Mouse (Mus musculus) forebrain, embryonic 10.5 days (tissue): ENCODE data around the gene Ly6g5b. TPM values are rescaled to one million over a fixed set of nuclear protein-coding genes. Genes with fewer than 3 reads are reported as not detected.

Source experiments
- DNase-seq: peaks from one replicate; pipeline ENCODE4 v3.0.0-alpha.2; 2017; ENCODE audit warnings: low spot score; ENCODE audit errors: extremely low spot score
- H3K27ac ChIP-seq: fragments of 300-500 bp; sonication (generic); 2 replicates; pipeline ENCODE4 v1.5.1; 2016; ENCODE audit warnings: mild to moderate bottlenecking
- H3K27me3 ChIP-seq: fragments of 300-500 bp; sonication (generic); 2 replicates; pipeline ENCODE4 v1.6.1; 2016; ENCODE audit warnings: mild to moderate bottlenecking; ENCODE audit not compliant: poor library complexity, severe bottlenecking
- H3K36me3 ChIP-seq: fragments of 300-500 bp; sonication (generic); replicated peaks from 2 replicates; pipeline ENCODE4 v1.6.1; 2016; ENCODE audit warnings: mild to moderate bottlenecking, moderate library complexity
- H3K4me1 ChIP-seq: fragments of 300-500 bp; sonication (generic); 2 replicates; pipeline ENCODE4 v1.6.1; 2016
- H3K4me3 ChIP-seq: fragments of 300-500 bp; sonication (generic); 2 replicates; pipeline ENCODE4 v1.5.1; 2016; ENCODE audit warnings: mild to moderate bottlenecking, moderate library complexity
- H3K9me3 ChIP-seq: fragments of 300-500 bp; sonication (generic); 2 replicates; pipeline ENCODE4 v1.6.1; 2016; ENCODE audit warnings: mild to moderate bottlenecking, moderate library complexity
- WGBS: fragments of 180-500 bp; shearing (Covaris S2); methylation state at CpG from one replicate; pipeline ENCODE4 v1.1.7; 2016; 5-methylcytosine and 5-hydroxymethylcytosine counted together
- polyA plus RNA-seq: library from polyadenylated mRNA; unstranded; fragments of >200 nt; fragmentation: Nextera tagmentation; extraction: Ambion mirVana; gene quantifications from 2 replicates; pipeline ENCODE4 v1.2.1, GENCODE M21; 2016

Gene Ly6g5b
- polyA plus RNA-seq, 1 experiment from 2014 or later, result 1.4 TPM

DNA sequence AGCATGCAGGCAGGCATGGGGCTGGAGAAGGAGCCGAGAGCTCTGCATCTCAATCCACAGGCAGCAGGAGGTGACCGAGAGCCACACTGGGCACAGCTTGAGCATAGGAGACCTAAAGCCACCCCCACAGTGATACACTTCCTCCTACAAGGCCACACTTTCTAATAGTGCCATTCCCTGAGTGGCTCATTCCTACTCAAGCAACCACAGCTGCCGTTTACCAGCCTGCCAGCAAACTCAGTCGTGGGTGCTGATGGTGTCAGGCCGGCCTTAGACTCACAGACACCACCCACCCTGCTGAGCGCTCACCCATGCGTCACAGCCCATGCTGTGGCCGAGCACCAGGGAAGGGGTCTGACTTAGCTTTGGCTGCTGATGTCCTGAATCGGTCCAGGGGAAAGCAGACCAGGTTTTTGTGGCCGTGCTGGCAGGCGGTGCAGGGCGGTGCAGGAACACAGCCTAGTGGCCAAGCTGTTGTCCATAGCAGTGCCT lies 18.0 kb downstream of the Ly6g5b start:
- H3K4me1 ChIP-seq, result no peaks in the 10 kb centered on the region
- no peak overlapping the region for H3K27ac ChIP-seq
- 81% methylated on average over 12 of the region's 12 CpGs for WGBS
- no peaks in the 10 kb centered on the region for H3K9me3 ChIP-seq
- no peaks in the 10 kb centered on the region for H3K27me3 ChIP-seq
- H3K36me3 ChIP-seq, result peaks cover 98% of the 10 kb centered on the region
- no peak overlapping the region for H3K4me3 ChIP-seq
- DNase-seq, result no peak

DNA sequence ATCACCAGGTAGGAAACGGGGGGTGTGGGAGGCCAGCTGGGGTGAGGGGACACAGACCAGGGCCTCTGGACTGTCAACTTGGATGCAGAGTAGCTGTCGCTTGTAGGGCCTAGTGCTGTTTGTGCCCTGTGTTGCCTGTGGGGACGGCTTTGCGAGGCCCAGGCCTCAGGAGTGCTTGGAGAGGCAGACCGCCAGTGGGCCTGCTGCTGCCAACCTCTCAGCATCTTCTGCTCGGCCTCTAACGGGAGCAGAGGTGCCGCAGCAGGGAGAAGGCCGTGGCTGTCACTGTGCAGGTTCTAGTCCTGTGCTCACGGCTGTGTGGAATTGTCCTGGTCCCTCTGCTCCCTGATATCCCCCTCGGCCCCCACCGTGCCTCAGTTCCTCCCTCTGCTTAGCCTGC lies 18.6 kb downstream of the Ly6g5b start:
- WGBS, result 85% methylated on average over 12 of the region's 12 CpGs
- Histone ChIP-seq H3K9me3 (no peaks in the 10 kb centered on the region), H3K27ac (no peak overlapping the region), H3K4me1 (no peaks in the 10 kb centered on the region), H3K27me3 (no peaks in the 10 kb centered on the region), H3K36me3 (peaks cover 98% of the 10 kb centered on the region), H3K4me3 (no peak overlapping the region)
- no peak for DNase-seq

DNA sequence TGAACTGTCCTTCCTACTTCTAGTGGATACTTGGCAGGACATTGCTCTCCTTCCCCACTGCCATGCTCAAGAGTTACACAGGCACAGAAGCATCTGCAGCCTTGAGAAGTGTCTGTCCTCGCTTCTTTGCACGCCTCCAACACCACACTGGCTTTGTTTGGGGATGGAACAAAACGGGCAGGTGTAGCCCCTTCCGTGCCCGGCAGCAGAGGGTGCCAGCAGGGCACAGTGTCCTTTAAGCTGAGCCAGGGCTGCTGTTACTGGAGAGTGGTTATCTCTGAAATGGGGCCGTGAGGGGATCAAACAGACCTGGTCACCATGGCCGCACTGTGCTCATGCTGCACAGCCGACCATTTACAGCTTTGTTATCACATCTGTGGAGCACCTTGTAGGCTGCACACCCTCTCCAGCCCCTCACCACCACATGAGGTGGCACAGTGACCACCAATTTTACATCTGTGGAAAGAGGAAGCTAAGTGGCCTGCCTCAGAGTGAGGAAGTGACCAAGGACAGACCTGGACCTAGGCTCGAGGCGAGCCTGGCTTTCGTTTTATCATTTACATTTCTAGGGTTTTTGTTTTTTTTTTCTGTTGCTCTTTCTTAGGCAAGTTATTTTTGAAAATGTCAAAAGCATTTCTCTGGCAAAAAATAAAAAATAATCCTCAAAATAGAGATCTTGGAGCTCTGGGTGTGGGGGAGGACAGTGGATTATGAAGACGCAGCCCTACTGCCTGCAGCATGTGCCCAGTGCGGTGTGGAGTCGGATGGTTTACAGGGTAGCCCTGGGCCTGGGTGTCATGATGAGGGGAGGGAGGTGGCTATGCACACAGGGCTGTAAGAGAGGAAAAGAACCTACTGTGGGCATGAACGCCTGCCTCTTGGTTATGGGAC lies 20.5 kb downstream of the Ly6g5b start:
- Histone ChIP-seq H3K4me3 (no peak overlapping the region), H3K36me3 (peaks cover 90% of the 10 kb centered on the region), H3K4me1 (peaks cover 14% of the 10 kb centered on the region), H3K27ac (no peak overlapping the region), H3K27me3 (no peaks in the 10 kb centered on the region), H3K9me3 (no peaks in the 10 kb centered on the region)
- DNase-seq, result no peak
- 95% methylated on average over 15 of the region's 15 CpGs for WGBS

DNA sequence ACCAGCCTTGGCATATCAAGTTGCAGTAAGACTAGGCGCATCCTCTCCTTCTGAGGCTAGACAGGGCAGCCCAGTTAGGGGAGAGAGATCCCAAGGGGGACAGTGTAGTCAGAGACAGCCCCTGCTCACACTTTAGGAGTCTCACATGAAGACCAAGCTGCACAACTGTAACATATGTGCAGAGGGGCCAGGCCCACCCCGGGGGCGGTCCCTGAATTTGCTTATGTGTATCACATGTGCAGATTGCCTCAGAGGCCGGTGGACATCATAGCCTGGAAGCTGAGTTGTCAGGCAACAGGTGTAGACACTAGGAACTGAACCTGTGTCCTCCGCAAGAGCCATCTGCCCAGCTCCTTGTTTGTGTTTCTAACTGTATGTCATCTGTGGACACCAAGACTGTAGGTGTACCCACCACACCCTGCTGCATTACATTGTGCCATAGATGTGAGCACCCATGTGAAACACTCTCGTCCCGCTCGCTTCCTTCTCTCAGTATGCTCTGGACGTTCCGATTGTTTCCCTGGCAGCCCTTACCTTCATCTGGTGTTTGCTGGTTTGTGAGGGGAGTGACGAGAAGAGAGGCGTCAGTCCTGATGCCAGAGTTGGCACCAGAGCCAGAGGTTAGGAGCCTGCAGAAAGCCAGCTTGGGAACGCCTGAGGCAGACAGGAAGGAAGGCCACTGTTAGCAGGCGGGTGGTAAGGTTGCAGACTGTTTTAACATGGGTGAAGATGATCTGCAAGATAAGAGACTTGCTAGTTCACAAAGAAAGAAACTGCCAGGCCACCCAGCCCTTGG lies 22.6 kb downstream of the Ly6g5b start:
- H3K27ac ChIP-seq, result no peak overlapping the region
- peaks cover 20% of the 10 kb centered on the region for H3K4me1 ChIP-seq
- DNase-seq, result no peak
- 89% methylated on average over 14 of the region's 14 CpGs for WGBS
- H3K9me3 ChIP-seq, result no peaks in the 10 kb centered on the region
- H3K36me3 ChIP-seq, result peaks cover 70% of the 10 kb centered on the region
- H3K27me3 ChIP-seq, result no peaks in the 10 kb centered on the region
- H3K4me3 ChIP-seq, result no peak overlapping the region

DNA sequence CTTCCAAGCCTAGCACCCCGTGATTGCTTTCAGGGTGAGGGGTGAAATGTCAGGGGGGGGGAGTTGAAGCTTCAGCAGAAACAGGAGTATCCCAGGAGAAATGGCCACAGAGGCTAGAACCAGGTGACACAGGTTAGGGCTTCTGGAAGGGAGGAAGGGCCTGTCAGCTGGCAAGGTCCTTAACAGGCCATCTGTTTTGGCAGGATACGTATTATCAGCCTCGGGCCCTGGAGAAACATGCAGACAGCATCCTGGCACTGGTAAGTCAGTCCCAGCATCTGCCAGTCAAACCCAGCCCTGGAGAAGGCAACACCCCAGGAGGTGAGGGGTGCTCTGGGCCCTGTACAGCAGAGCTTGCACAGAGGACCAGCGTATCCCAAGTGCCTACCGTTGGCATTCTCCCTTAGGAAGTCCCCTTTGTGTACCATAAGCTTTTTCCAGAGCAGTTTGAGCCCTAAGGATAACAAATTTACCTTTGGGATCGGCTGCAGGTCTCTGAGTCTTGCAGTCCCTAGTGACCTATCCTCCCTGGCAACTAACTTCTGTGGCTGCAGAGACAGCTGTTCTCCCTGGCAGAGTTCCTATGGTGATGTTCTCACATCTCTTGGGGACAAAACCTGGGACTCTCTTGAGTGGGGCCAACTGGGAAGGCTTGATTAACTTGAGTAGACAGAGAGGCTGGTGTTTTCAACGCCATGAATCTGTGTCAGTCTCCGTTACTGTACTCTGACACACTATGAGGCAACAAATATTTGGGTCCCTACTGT lies 24.9 kb downstream of the Ly6g5b start:
- 83% methylated on average over 8 of the region's 8 CpGs for WGBS
- Histone ChIP-seq H3K4me1 (peaks cover 20% of the 10 kb centered on the region), H3K4me3 (peak overlapping the region; percentile 78), H3K27me3 (no peaks in the 10 kb centered on the region), H3K36me3 (peaks cover 48% of the 10 kb centered on the region), H3K9me3 (no peaks in the 10 kb centered on the region), H3K27ac (peak overlapping the region; percentile 99; the same call in 1 of the 2 replicates)
- DNase-seq, result no peak

DNA sequence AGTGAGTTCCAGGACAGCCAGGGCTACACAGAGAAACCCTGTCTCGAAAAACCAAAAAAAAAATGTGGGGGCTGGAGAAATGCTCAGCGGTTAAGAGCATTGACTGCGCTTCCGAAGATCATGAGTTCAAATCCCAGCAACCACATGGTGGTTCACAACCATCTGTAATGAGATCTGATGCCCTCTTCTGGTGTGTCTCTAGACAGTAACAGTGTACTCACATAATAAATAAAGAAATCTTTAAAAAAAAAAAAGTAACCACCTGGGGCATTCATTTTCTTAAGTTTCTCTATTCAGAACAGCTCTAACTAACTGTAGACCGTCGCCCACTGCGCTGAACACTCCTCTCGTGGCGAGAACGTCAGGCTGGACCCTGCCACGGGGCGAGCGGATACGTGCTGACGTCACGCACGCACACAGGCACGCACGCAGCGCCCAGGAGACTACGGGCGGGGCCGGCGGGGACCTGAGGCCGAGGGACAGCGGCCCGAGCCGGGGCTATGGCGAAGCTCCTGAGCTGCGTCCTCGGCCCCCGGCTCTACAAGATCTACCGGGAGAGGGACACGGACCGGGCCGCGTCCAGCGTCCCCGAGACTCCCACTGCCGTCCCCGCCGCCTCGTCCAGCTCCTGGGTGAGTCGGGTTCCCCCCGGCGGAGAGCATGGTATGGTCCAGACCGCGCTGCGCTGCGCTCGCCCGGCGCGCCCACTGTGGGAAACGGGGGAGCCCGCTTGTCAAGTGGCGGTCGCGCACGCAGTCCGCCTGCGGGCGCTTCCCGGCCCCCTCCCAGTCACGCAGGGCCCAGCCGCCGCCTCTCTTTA lies 26.2 kb downstream of the Ly6g5b start, which contains the start of gene Abhd16a:
Gene Abhd16a (plus strand): TSS at position 439 of the 820 bp plus-strand sequence.
- 3% methylated on average over 67 of the region's 67 CpGs for WGBS
- Histone ChIP-seq H3K9me3 (no peaks in the 10 kb centered on the region), H3K36me3 (peaks cover 35% of the 10 kb centered on the region), H3K27me3 (no peaks in the 10 kb centered on the region), H3K4me1 (peaks cover 20% of the 10 kb centered on the region), H3K4me3 (peak within 1 kb of the TSS; percentile 78), H3K27ac (peak within 1 kb of the TSS; percentile 99)
- DNase-seq, result peak; percentile 93

DNA sequence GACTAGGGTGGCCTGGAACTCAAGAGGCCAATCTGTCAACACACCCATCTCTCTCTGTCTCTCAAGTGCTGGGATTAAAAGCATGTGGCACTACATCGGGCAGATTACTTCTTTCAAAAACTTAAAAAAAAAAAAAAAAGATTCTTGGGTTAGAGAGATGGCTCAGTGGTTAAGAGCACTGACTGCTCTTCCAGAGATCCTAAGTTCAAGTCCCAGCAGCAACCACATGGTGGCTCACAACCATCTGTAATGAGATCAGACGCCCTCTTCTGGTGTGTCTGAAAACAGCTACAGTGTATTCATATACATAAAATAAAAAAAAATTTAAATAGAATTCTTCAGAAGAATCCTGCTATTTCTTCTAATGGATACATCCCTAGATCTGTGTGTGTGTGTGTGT lies 27.1 kb downstream of the Ly6g5b start:
- Histone ChIP-seq H3K9me3 (no peaks in the 10 kb centered on the region), H3K4me1 (peaks cover 20% of the 10 kb centered on the region), H3K27me3 (no peaks in the 10 kb centered on the region), H3K4me3 (no peak overlapping the region), H3K36me3 (peaks cover 26% of the 10 kb centered on the region), H3K27ac (no peak overlapping the region)
- 55% methylated on average over 2 of the region's 2 CpGs for WGBS
- no peak for DNase-seq

DNA sequence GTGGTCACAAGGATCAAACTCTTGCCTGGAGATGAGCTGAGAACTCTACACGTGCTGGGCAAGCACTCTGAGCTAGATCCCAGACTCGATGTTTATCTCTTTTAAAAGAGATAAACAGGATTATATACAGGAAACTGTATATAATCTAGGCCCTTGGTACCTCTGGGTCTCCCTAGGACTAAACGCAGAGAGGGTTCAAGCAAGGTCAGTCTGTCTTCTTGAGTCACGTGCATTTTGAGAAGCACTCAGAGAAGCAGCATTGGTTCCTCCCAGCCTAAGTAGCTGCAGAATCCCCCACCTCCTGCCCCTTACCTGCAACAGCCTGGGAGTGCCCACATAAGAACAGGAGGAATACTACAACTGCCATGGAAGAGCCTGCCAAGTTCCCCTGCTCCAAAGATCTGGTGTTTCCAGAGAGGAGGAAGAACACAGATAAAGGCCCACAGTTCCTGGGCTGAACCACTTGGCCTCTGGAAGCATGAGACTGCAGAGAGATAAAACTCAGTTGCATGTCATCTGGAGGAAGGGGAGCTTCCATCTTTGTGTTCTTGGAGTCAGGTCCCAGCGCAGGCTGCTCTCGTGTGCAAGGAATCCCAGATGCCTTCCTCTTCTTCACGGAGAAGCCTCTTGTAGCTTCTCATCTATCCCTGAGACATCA lies 29.9 kb downstream of the Ly6g5b start, which contains the start of gene Ly6g6f:
Gene Ly6g6f (minus strand): TSS at position 403 of the 658 bp plus-strand sequence.
- Histone ChIP-seq H3K4me3 (no peak within 1 kb of the TSS), H3K27ac (no peak within 1 kb of the TSS), H3K4me1 (peaks cover 18% of the 10 kb centered on the region), H3K27me3 (peaks cover 7% of the 10 kb centered on the region; the same call in 1 of the 2 replicates), H3K9me3 (no peaks in the 10 kb centered on the region), H3K36me3 (no peaks in the 10 kb centered on the region)
- WGBS, result 84% methylated on average over 7 of the region's 7 CpGs
- DNase-seq, result no peak

DNA sequence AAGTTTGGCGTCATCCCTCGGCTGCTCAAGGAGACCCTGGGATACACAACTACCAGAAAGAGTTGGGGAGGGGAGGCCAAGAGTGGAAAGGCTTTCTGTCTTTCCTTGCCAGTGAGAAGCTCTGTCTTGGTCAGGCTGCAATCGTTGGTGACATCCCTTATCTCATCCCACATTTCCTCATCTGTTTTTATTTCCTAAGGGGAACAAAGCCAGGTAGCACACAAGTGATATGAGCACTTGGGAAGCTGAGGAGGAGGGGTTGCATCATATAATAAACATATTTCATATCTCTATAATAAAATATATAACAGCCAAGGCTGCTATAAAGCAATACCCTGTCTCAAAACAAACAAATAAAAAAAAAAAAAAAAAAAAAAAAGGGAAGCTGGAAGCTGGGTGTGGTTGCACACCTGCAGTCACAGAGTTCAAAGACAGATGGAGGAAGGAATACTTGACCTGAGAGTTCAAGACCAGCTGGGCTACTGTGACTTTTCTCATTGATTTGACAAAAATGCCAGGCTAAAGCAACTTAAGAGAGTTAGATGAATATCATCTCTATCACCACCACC lies 31.2 kb downstream of the Ly6g5b start:
- H3K27ac ChIP-seq, result no peak overlapping the region
- peaks cover 5% of the 10 kb centered on the region for H3K4me1 ChIP-seq
- H3K9me3 ChIP-seq, result no peaks in the 10 kb centered on the region
- H3K4me3 ChIP-seq, result no peak overlapping the region
- peaks cover 15% of the 10 kb centered on the region for H3K27me3 ChIP-seq
- WGBS, result 90% methylated on average over 3 of the region's 3 CpGs
- no peaks in the 10 kb centered on the region for H3K36me3 ChIP-seq
- DNase-seq, result no peak

DNA sequence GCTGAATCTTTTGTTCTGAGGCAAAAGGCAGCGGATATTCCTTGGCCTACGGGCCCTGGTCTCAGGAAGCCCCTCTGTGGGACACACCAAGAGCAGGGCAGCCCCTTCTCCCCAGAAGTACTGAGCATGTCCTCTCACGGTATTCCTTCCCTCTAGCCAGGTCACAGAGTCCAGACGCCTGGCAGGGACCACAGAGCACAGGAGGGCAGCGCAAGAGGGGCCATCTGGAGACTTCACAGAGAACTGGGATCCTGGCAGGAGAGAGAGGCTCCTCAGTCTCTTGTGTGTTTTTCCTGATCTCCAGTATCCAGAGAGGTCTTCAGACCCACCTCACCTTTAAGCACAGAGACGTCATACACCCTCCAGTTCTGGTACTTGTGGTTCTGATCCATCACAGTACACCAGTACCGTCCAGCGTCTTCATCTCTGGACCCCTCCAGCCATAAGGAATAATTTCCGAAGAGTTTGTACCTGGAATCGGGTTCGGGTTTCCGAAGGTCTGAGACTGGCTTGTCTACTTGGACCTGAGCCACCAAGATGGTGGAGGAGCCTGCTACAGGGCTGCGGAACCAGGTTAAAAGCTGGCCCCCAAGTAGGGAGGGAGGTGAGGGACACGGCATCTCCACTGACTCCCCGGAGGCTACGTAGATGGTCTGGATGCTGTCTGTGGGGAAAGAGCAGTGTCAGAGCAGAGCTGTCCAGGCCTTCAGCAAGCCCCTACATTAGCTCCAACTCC lies 32.2 kb downstream of the Ly6g5b start:
- WGBS, result 86% methylated on average over 16 of the region's 16 CpGs
- H3K36me3 ChIP-seq, result no peaks in the 10 kb centered on the region
- peaks cover 8% of the 10 kb centered on the region for H3K4me1 ChIP-seq
- H3K9me3 ChIP-seq, result no peaks in the 10 kb centered on the region
- peaks cover 25% of the 10 kb centered on the region for H3K27me3 ChIP-seq
- DNase-seq, result no peak
- H3K27ac ChIP-seq, result no peak overlapping the region
- no peak overlapping the region for H3K4me3 ChIP-seq
